Mouse (Mus musculus) gastrocnemius, postnatal 4 days (tissue): Measurements from ENCODE around the gene Gm20388. TPM values are rescaled to one million over a fixed set of nuclear protein-coding genes. Genes with fewer than 3 reads are reported as not detected.
A peak's percentile ranks its signal among the peaks of the same experiment; 100 is the strongest.

ENCODE experiments used
- DNase-seq, 2 experiments: peaks; one replicate each; pipeline ENCODE4 v3.0.0; 2021 to 2022; ENCODE audit warnings: low spot score in 2 of 2, mixed read lengths in 2 of 2
- total RNA-seq, 2 experiments: library from RNA; stranded (reverse); gene quantifications; 2 replicates each; pipeline ENCODE4 v1.2.3; 2021

The Gm20388 gene
- total RNA-seq, 2 experiments from 2014 or later: 12.8 to 22.8 TPM

DNA sequence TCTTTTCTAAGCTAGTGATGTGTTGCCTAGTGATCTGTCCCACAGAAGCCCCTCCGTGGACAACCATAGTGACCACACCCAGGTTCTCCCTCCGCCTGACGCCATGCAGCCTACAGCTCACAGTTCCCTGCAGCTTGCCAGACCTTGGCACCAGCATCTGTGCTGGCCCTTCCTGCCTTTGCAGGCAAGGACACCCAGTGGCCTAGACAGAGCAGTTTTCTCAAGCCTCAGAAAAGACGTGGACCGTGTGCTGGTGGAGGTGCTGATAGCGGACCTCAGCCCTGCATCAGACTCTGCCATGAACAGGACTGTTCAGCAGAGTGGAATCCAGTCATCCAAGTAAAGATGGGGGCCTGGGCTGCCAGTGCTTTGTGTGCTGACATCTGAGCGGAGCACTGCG is 2899.7 kb downstream of the Gm20388 start:
- no peak for DNase-seq

DNA sequence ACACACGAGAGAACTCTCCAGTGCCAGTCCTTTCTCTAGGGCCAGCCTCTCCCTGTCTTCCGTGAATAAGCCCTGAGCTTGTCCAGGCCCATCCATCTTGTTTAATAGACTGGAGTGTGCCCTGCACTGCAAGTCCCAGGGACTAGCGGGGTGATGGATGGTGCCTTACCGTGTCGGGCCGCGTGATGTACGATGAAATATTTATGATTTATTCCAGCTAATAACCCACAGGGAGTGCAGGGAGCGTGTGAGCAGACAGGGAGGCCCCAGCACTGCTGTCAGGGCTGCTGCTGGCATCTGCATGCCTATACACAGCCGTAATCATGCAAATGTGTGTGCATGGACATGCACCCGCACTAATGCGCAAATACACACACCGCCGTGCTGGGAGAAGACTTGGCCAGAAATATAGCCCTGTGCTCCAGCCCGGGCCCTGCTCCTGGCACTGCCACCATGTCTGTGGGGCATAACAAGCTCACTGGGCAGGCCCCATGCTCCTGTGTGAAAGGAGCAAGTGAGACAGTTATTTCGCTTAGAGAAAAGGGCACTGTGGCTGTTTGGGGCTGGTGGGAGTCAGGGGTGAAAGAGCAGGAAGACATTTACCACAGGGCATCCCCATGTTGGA is 2901.3 kb downstream of the Gm20388 start:
- no peak for DNase-seq

DNA sequence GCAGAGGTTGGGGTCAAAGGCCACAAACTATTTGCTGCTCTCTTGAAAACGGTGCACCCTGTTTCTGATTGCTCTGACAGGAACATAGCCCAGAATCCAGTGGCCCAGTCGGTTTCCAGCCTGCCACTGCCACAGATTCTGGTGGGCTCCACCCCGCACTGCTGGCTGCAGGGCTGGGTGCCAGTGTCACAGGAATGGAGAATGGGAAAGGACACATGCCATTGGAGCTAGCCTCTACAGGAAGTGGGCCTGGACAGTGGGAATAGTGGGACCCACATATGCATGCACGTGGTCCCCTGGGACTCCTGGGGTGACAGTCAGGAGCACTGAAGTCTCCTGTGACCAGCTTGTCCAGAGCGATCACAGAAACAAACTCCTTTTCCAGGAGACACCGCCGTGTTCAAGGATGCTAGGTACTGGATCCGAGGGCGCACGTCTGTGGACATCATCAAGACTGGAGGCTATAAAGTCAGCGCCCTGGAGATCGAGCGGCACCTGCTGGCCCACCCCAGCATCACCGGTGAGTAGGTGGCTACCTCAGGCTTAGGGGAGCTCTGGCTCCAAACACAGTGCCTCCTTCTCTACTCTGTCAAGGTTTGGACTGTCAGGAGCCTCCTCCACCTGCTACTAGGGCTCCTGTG is 2902.1 kb downstream of the Gm20388 start:
- no peak for DNase-seq

GRCm38 (mm10) chr8:122814608-122815007 is 2904.0 kb downstream of the Gm20388 start:
- no peak for DNase-seq

GRCm38 (mm10) chr8:122816965-122817364 is 2906.3 kb downstream of the Gm20388 start:
- no peak for DNase-seq

GRCm38 (mm10) chr8:122817724-122818496 is 2907.3 kb downstream of the Gm20388 start:
- DNase-seq: no peak

DNA sequence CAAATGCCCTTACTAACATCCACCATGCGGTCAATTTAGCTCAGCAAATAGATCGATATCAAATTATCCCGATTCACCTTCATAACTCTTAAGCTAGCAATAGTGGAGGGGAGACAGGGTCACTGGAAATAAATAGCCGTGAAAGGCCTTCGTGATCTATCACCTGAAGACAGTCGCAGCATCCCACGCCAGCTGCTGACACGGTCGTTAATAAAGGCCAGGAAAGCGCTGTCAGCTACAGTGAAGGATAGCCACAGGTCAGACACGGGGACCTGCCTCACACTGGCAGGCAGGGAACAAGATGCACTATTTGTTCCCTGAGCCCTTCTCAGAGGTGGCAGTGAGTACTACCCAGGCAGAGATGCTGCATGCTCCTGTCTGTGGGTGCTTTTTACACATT is 2909.1 kb downstream of the Gm20388 start:
- no peak for DNase-seq

GRCm38 (mm10) chr8:122824571-122824970 is 2913.9 kb downstream of the Gm20388 start:
- no peak for DNase-seq

DNA sequence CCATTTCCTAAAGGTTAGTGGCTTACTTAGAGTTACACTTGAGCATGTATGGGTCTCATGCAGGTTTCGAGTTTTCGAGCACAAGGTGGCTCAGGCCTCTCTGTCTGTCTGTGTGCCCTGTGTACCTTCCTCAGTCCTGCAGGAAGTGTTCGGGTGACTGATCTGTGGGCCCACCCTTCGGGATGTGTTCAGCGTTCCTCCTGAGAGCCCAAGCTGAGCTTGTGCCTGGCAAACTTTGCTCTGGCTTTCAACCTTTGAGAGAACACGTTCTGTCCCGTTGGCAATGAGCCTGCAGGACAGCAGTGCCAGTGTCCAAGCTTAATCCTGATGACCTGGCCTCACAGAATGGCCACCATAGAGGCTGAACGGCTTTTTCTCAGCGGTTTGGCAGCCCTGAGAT is 2914.3 kb downstream of the Gm20388 start:
- DNase-seq: no peak

DNA sequence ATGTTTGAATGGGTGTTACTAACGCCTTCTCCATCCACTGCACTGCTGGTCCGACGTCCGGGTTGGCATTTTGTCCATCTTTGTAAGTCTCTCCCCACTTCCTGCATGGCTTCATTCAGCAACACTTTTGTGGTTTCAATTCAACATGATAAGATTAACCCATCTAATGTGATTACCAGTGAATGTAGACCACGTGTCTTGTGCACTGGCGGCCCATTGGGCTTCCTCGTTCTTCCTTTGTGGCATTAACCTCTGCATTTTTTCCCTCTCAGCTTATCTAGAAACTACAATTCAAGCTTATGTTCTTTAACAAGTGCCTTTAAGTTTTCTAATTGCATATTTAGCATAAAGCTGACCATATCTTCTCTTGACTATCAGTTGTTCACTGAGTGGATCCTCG is 2914.8 kb downstream of the Gm20388 start:
- no peak for DNase-seq

GRCm38 (mm10) chr8:122829396-122829795 is 2918.8 kb downstream of the Gm20388 start:
- DNase-seq: no peak

GRCm38 (mm10) chr8:122830349-122831061 is 2919.9 kb downstream of the Gm20388 start:
- DNase-seq: peak; percentile 87 to 88

DNA sequence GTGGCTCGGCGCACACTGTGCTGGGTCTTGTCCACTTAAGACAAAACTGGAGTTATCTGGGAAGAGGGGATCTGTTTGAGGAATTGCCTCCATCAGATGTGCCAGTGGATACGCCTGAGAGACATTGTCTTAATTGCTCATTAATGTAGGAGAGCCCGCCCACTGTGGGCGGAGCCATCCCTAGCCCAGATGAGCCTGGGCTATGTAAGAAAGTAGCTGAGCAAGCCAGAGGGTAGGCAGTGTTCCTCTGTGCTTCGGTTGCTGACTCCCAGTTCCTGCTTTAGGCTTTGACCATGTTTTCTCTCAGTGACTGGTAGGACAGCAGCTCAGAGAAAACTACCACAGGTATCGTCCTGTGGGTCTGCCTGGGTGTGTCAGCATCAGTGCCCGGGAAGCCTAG is 2923.8 kb downstream of the Gm20388 start:
- DNase-seq: no peak

GRCm38 (mm10) chr8:122834971-122835370 is 2924.3 kb downstream of the Gm20388 start:
- peak; percentile 61 to 73 for DNase-seq

GRCm38 (mm10) chr8:122836199-122836598 is 2925.6 kb downstream of the Gm20388 start:
- DNase-seq: no peak

DNA sequence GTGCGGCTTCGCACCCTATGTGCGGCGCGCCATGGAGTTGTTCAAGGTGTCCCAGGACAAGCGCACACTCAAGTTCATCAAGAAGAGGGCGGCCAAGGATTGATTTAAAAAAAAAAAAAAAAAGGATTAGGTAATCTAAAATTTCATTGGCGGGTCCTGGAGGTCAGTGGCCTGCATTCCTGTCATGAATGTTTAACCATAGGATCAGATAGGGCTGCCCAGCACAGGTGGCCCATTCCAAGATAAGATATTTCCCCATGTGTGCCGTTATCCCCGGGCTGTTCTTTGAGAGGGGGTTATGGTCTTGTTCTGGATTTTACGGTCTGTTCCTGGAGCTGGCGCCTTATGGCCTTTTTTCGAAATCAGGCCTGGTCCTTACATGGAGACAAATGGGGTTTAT is 2926.1 kb downstream of the Gm20388 start:
- DNase-seq: no peak

- DNase-seq: no peak
Measured at GRCm38 (mm10) chr8:122844161-122844560, 2933.5 kb downstream of the Gm20388 start.

DNA sequence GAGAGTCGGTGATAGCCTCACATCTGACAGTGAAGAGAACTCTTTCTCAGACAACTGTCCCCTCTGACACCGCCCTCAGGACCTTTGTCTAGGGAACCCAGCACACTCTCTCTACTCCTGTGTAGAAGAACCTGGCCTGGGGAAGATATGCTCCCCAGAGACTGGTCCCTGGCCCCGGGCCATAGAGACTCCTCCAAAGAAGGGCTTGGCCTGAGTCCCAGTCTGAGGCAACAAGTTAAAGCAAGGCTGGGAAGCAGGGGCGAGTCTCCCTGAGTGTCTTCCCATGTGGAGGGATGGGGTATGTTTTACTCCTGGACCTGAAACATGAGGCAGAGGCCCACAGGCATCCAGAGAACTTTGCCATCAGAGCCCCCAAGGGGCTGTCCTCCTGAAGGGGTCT is 2935.0 kb downstream of the Gm20388 start:
- peak in 1 of 2 experiments; percentile 56 for DNase-seq

GRCm38 (mm10) chr8:122847829-122848561 is 2937.4 kb downstream of the Gm20388 start, which contains the start of gene Cdh15:
Gene Cdh15 (plus strand): TSS chr8:122847966.
- DNase-seq: peak; percentile 61 to 83

DNA sequence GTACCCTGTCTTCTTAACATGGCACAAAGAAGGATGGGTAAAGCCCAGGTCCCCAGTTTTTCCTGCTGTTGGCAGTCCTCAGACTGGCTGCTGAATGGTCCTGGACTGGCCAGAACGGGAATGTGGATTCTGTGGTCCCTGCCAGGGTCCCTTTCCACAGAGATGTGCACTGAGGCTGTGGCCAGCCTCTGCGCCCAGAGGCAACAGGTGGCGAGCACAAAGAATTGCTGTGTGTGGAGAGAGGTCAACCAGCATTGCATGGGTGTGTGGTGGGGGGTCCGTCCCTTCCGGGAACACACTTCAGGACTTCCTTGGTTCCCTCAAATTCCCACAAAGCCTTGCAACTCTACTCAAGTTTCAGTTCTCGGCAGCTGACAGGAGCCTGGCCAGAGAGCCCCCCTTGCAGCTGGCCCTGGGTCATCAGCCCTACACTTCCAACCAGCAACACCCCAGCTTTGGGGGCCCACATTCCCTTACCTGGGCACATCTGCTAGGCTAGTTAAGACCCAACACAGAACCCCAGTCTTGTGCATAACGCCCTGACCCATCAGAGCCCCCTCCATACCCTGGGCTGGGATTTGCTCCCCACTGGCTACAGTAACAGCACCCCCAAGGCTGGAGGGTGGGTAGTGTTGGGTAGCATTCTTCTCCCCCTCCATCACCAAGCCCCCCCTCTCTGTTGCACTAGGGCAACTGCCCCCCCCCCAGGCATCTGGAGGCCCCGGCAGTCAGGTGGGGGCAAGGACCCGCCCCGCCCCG is 2938.7 kb downstream of the Gm20388 start:
- no peak for DNase-seq
